Mouse (Mus musculus) layer of hippocampus, adult 6 months (tissue): ENCODE data around the gene Taz. TPM values are rescaled to one million over a fixed set of nuclear protein-coding genes. Genes with fewer than 3 reads are reported as not detected.

Experiments
- long read RNA-seq, 2 experiments: library from polyadenylated mRNA; unstranded; transcript quantifications; one replicate each; pipeline ENCODE4 v2.0.0; 2019 to 2020
- microRNA-seq: library from miRNA; unstranded; fragments of <30 nt; microRNA quantifications from one replicate; pipeline ENCODE4 v1.2.0, GENCODE M21; 2020
- polyA plus RNA-seq: library from polyadenylated mRNA; unstranded; fragments of <200 nt; fragmentation: Nextera tagmentation; gene quantifications from 2 replicates; pipeline ENCODE4 v1.2.3, GENCODE M21; 2021

The Taz gene
- polyA plus RNA-seq = 29.8 and 29.9 TPM in 2 replicates
- long read RNA-seq, experiment 1, transcript Taz-201 (10 exons, 1,851 nt) = major isoform, 32 of 65 reads
- long read RNA-seq, experiment 1, transcript Taz-204 (9 exons, 1,742 nt) = minor isoform, 10 of 65 reads
- long read RNA-seq, experiment 1, partial matches to known transcripts = 0 of 65 reads
- long read RNA-seq, experiment 1, other reads (novel, unspliced or antisense) = 18 of 65 reads
- long read RNA-seq, experiment 2, transcript Taz-215 (3 exons, 802 nt) = minor isoform, 17 of 268 reads
- long read RNA-seq, experiment 2, transcript Taz-204 (9 exons, 1,742 nt) = minor isoform, 28 of 268 reads
- long read RNA-seq, experiment 2, transcript Taz-201 (10 exons, 1,851 nt) = major isoform, 108 of 268 reads
- long read RNA-seq, experiment 2, transcript Taz-202 (10 exons, 1,786 nt) = minor isoform, 13 of 268 reads
- long read RNA-seq, experiment 2, partial matches to known transcripts = 7 of 268 reads
- long read RNA-seq, experiment 2, other reads (novel, unspliced or antisense) = 92 of 268 reads

GRCm38 (mm10) chrX:74281732-74282394 is at the start of gene Taz, which contains the start of gene Dnase1l1:
Taz (plus strand) TSS chrX:74281912.
Dnase1l1 (minus strand) TSS chrX:74282337.

GRCm38 (mm10) chrX:74249615-74250014 is 32.1 kb upstream of the Taz start, which contains the start of gene Flna:
Flna (minus strand) TSS chrX:74249820.

GRCm38 (mm10) chrX:74254153-74254887 is 27.4 kb upstream of the Taz start, which contains the start of gene Emd:
Emd (plus strand) TSS chrX:74254687.

GRCm38 (mm10) chrX:74270062-74270901 is 11.4 kb upstream of the Taz start, which contains the start of gene Rpl10:
Rpl10 (plus strand) TSS chrX:74270812.

GRCm38 (mm10) chrX:74296538-74297448 is 15.1 kb downstream of the Taz start, which contains the start of gene Atp6ap1:
Atp6ap1 (plus strand) TSS chrX:74297097.

GRCm38 (mm10) chrX:74304867-74305700 is 23.4 kb downstream of the Taz start, which contains the start of gene Gdi1:
Gdi1 (plus strand) TSS chrX:74304998.

GRCm38 (mm10) chrX:74312540-74313464 is 31.1 kb downstream of the Taz start, which contains the start of gene Fam50a:
Fam50a (plus strand) TSS chrX:74313033.

GRCm38 (mm10) chrX:74328725-74329161 is 47.0 kb downstream of the Taz start, which contains the start of gene Plxna3:
Plxna3 (plus strand) TSS chrX:74329066.

Small RNAs within 50 kb of the gene (microRNA-seq; reads per million reads assigned to microRNA genes)
- gene Mir7091 (not detected), gene Mir7092 (not detected)

Other genes starting within 250 kb of the Taz start
- gene Opn1mw, start 154.4 kb upstream of the Taz start, polyA plus RNA-seq = 0.41 and 0.55 TPM in 2 replicates
- gene Mecp2, start 146.5 kb upstream of the Taz start, polyA plus RNA-seq = 6.5 and 6.8 TPM in 2 replicates
- gene Tex28, start 114.1 kb upstream of the Taz start, polyA plus RNA-seq = not detected in 2 replicates
- gene Tktl1, start 104.7 kb upstream of the Taz start, polyA plus RNA-seq = not detected in 2 replicates
- 2.1 and 4.3 TPM in 2 replicates for gene Flna, start 32.1 kb upstream of the Taz start, polyA plus RNA-seq
- 7.1 and 8.8 TPM in 2 replicates for gene Emd, start 27.2 kb upstream of the Taz start, polyA plus RNA-seq
- gene Rpl10, start 11.1 kb upstream of the Taz start, polyA plus RNA-seq = 1,201 and 1,311 TPM in 2 replicates
- gene Dnase1l1, start 425 bp downstream of the Taz start, polyA plus RNA-seq = 1.7 and 2.5 TPM in 2 replicates
- 140 and 145 TPM in 2 replicates for gene Atp6ap1, start 15.2 kb downstream of the Taz start, polyA plus RNA-seq
- 178 and 191 TPM in 2 replicates for gene Gdi1, start 23.1 kb downstream of the Taz start, polyA plus RNA-seq
- gene Fam50a, start 31.1 kb downstream of the Taz start, polyA plus RNA-seq = 23.2 and 25.5 TPM in 2 replicates
- gene Plxna3, start 47.2 kb downstream of the Taz start, polyA plus RNA-seq = 1.3 and 1.4 TPM in 2 replicates
- gene Lage3, start 71.7 kb downstream of the Taz start, polyA plus RNA-seq = 44.3 and 46.1 TPM in 2 replicates
- gene Ubl4a, start 91.3 kb downstream of the Taz start, polyA plus RNA-seq = 95.4 and 96.6 TPM in 2 replicates
- gene Slc10a3, start 91.4 kb downstream of the Taz start, polyA plus RNA-seq = 4.0 and 4.5 TPM in 2 replicates
- gene Fam3a, start 111.4 kb downstream of the Taz start, polyA plus RNA-seq = 20.2 and 22.8 TPM in 2 replicates
- gene Ikbkg, start 111.4 kb downstream of the Taz start, polyA plus RNA-seq = 7.0 and 9.0 TPM in 2 replicates
- gene G6pdx, start 147.3 kb downstream of the Taz start, polyA plus RNA-seq = 19.0 and 19.5 TPM in 2 replicates
- not detected in 2 replicates for gene Gm6880, start 199.5 kb downstream of the Taz start, polyA plus RNA-seq